9 mouse cellular contexts compared by ENCODE assay signal in genomic region chr5:140035025-140035330, GRCm38 (mm10).
DNase-seq lines count a peak whose midpoint lies in the region; ATAC-seq and TF ChIP-seq lines count a peak whose summit lies in the region.
"Had no signal": no experiment of that assay in that cellular context is flagged by ENCODE, and none has a peak within 500 bp of the region (broad histone marks: within the 10 kb centered on the region; RNA-seq: fewer than 3 reads in every experiment).

No protein-coding gene starts in this region.

- H3K36me3 ChIP-seq in heart, adult 2 months (ENCODE audit: control insufficient read depth, insufficient read depth, low read length), result no peaks in the 10 kb centered on the region
- H3K36me3 ChIP-seq in C2C12 (ENCODE audit: control insufficient read depth, insufficient read depth), result no peaks in the 10 kb centered on the region
- H3K36me3 ChIP-seq: midbrain, embryonic 12.5 days had no signal

- no peak overlapping the region for H3K27ac ChIP-seq in heart, adult 2 months
- H3K27ac ChIP-seq: midbrain, embryonic 12.5 days had no signal

- no peaks in the 10 kb centered on the region for H3K4me1 ChIP-seq in heart, adult 2 months (ENCODE audit: control insufficient read depth, insufficient read depth, low read length)

- intact Hi-C loops in heart, adult 2 months (cut with DNase I), result no loop called here

- WGBS in heart, adult 2 months, result 37% methylated on average over 1 of the region's 1 CpGs

- no peak overlapping the region for H3K4me3 ChIP-seq in heart, adult 2 months
- H3K4me3 ChIP-seq in C2C12 (ENCODE audit: insufficient read depth, poor library complexity, severe bottlenecking), result no peak overlapping the region
- H3K4me3 ChIP-seq: midbrain, embryonic 12.5 days had no signal

- H3K9ac ChIP-seq in heart, adult 2 months (ENCODE audit: low read depth, low read length), result no peak overlapping the region
- H3K9ac ChIP-seq: midbrain, embryonic 12.5 days had no signal

- H3ac ChIP-seq in C2C12 (ENCODE audit: control insufficient read depth, insufficient read length, low read depth), result no peak overlapping the region

- no peak for TF ChIP-seq POLR2A in heart, adult 2 months (IDR thresholded peaks at IDR 0.05; ENCODE audit: insufficient read depth, low read depth, low read length)

- no peaks in the 10 kb centered on the region for H3K27me3 ChIP-seq in heart, adult 2 months (ENCODE audit: control insufficient read depth, insufficient read depth, low read length)
- no peaks in the 10 kb centered on the region for H3K27me3 ChIP-seq in C2C12 (ENCODE audit: control insufficient read depth, insufficient read depth, insufficient read length)
- H3K27me3 ChIP-seq: midbrain, embryonic 12.5 days had no signal

- DNase-seq in heart, adult 2 months, result no peak
- DNase-seq in heart, postnatal 4 days, result no peak
- no peak for DNase-seq in adrenal gland, adult (ENCODE audit: inconsistent age in 2 of 2, low spot score in 1 of 2)
- no peak for DNase-seq in gastrocnemius, postnatal 25 days
- DNase-seq in adrenal gland, adult 2 months, result no peak

- no peaks in the 10 kb centered on the region for H3K79me3 ChIP-seq in C2C12 (ENCODE audit: low read depth)

- TF ChIP-seq EP300 in heart, adult 2 months (IDR thresholded peaks at IDR 0.05; ENCODE audit: insufficient read depth, low read depth, low read length), result no peak

- ATAC-seq in common myeloid progenitor, adult 5-6 weeks (replicated peaks; ENCODE audit: low read depth, poor library complexity, severe bottlenecking), result peak; percentile 67
- peak; percentile 67 for ATAC-seq in megakaryocyte progenitor cell, adult 5-6 weeks (replicated peaks; ENCODE audit: poor library complexity)

- no peaks in the 10 kb centered on the region for H3K79me2 ChIP-seq in heart, adult 2 months (replicated peaks; ENCODE audit: control insufficient read depth, insufficient read depth, low read length)
- no peaks in the 10 kb centered on the region for H3K79me2 ChIP-seq in C2C12 (ENCODE audit: control insufficient read depth, insufficient read depth)

- TF ChIP-seq CTCF in heart, adult 2 months (IDR thresholded peaks at IDR 0.05), result peak; percentile 35
- TF ChIP-seq CTCF in C2C12 (IDR thresholded peaks at IDR 0.05; ENCODE audit: control insufficient read depth, insufficient read depth, insufficient read length), result peak; percentile 7

TF ChIP-seq in C2C12, 6 proteins besides CTCF, POLR2A, EP300 and RAD21:
- TF ChIP-seq MAX (IDR thresholded peaks at IDR 0.05) (no peak), USF1 (IDR thresholded peaks at IDR 0.05; ENCODE audit: low read depth) (no peak), FOSL1 (IDR thresholded peaks at IDR 0.05; ENCODE audit: insufficient read depth, low read length, poor library complexity, severe bottlenecking) (no peak)
TF ChIP-seq in C2C12: peak in this region for 0.
